Mouse (Mus musculus): ENCODE measurements around the gene Fbll1. TPM values are rescaled to one million over a fixed set of nuclear protein-coding genes. Genes with fewer than 3 reads are reported as not detected.

Gene Fbll1
- total and polyA plus RNA-seq, 2 experiments from 2014 or later: 35.0 to 64.1 TPM

DNA sequence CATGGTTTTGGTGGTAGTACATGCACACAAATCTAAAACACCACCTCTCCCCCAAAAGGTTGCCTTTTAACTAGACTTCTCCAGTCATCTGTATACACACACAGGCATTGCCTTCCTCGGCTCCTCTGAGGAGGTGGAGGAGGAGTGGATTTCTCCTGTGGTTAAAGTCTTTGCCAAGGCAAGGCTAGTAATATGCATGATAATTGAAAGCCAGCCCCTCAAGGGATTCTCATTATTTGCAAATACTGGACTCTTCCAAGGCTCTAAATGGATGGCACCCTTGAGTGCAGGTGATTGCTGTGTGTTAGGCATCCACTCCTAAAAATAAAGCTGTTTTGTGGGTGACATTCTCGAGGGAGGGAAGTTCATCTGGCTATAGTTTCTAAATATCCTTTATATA is 10.2 kb downstream of the Fbll1 start:
- no peak overlapping the region for H3K4me3 ChIP-seq (ENCODE audit: low read length)
- no peak overlapping the region for H3K9ac ChIP-seq (replicated peaks; ENCODE audit: low read length)
- 43% methylated on average over 2 of the region's 2 CpGs for WGBS
- no peak for ATAC-seq
- no peaks in the 10 kb centered on the region for H3K4me1 ChIP-seq (ENCODE audit: insufficient read depth, low read length)
- no peak for DNase-seq (ENCODE audit: low spot score)
- no peaks in the 10 kb centered on the region for H3K27me3 ChIP-seq (ENCODE audit: insufficient read depth, low read length)
- H3K9me3 ChIP-seq (ENCODE audit: low read length): no peaks in the 10 kb centered on the region
- H3K27ac ChIP-seq: no peak overlapping the region
- no peak for TF ChIP-seq CTCF (IDR thresholded peaks at IDR 0.05; ENCODE audit: low read depth)
- H3K4me2 ChIP-seq (ENCODE audit: low read depth, low read length): no peak overlapping the region
- peaks cover 23% of the 10 kb centered on the region; the same call in 1 of the 2 replicates for H3K36me3 ChIP-seq (ENCODE audit: insufficient read depth, low read length)

DNA sequence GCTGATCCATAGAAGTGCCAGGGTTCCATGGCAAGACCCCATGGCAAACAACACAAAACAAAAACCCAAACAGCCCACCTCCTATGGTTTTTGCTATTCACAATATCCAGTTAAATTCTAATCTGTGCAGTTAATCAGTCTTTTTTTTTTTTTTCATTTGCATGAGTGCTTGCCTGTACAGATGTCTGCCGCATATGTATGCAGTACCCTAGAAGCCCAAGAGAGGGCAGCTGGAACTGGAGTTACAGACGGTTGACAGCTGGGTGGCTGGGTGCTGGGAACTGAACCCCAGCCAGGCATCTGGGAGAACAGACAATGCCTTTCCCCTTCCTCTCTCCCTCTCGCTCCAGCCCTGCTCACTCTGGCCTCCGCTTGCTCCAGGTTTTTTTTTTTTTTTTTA is 14.1 kb downstream of the Fbll1 start:
- no peaks in the 10 kb centered on the region for H3K27me3 ChIP-seq (ENCODE audit: insufficient read depth, low read length)
- H3K4me1 ChIP-seq (ENCODE audit: insufficient read depth, low read length): no peaks in the 10 kb centered on the region
- peaks cover 38% of the 10 kb centered on the region for H3K36me3 ChIP-seq (ENCODE audit: insufficient read depth, low read length)
- no peak overlapping the region for H3K4me3 ChIP-seq (ENCODE audit: low read length)
- TF ChIP-seq CTCF (IDR thresholded peaks at IDR 0.05; ENCODE audit: low read depth): peak; percentile 20; the same call in 1 of the 2 replicates
- ATAC-seq (no peak), DNase-seq (ENCODE audit: low spot score) (no peak)
- WGBS: 99% methylated on average over 4 of the region's 4 CpGs
- no peak overlapping the region for H3K4me2 ChIP-seq (ENCODE audit: low read depth, low read length)
- H3K9ac ChIP-seq (replicated peaks; ENCODE audit: low read length): no peak overlapping the region
- H3K9me3 ChIP-seq (ENCODE audit: low read length): no peaks in the 10 kb centered on the region
- no peak overlapping the region for H3K27ac ChIP-seq

DNA sequence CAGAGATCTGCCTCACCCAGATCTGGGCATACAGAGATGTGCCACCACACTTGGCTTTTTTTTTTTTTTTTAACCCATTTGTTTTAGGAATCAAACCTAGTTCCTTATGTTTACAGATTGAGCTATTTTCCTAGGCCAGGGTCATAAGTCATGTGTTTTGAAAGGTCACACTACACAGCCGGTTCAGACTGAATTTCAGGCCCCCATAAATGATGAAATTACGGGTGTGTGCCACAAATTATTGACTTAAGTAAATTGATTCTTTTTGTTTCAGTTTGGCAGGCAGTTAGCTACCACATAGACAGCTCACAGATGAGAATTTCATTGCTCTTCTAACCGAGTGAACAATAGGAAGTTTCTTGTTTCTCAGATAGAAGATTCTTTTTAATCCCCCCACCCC is 14.7 kb downstream of the Fbll1 start:
- no peak overlapping the region for H3K9ac ChIP-seq (replicated peaks; ENCODE audit: low read length)
- no peak overlapping the region for H3K27ac ChIP-seq
- ATAC-seq (no peak), DNase-seq (ENCODE audit: low spot score) (no peak)
- no peaks in the 10 kb centered on the region for H3K4me1 ChIP-seq (ENCODE audit: insufficient read depth, low read length)
- H3K4me2 ChIP-seq (ENCODE audit: low read depth, low read length): no peak overlapping the region
- peaks cover 44% of the 10 kb centered on the region for H3K36me3 ChIP-seq (ENCODE audit: insufficient read depth, low read length)
- WGBS: 93% methylated on average over 3 of the region's 3 CpGs
- H3K9me3 ChIP-seq (ENCODE audit: low read length): no peaks in the 10 kb centered on the region
- no peak overlapping the region for H3K4me3 ChIP-seq (ENCODE audit: low read length)
- no peak for TF ChIP-seq CTCF (IDR thresholded peaks at IDR 0.05; ENCODE audit: low read depth)
- no peaks in the 10 kb centered on the region for H3K27me3 ChIP-seq (ENCODE audit: insufficient read depth, low read length)

DNA sequence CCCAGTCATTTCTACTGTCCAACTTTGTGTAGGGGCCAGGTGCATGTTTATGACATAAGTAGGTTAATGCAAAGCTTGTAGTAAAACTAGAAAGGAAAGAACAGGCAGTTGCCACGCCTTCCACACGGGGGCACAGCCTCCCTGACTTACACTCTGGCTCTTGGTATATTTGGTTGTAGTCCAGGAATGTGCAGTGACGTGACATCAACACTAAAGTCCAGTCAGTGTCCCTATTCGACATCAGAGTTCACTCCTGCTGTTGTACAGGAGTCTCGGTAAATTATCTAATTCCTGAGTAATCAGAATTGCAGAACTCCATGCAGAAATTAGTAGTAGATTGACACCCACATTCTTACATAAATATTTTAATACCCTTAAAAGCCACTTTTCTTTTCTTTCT is 15.6 kb downstream of the Fbll1 start:
- Histone ChIP-seq H3K27me3 (ENCODE audit: insufficient read depth, low read length) (no peaks in the 10 kb centered on the region), H3K36me3 (ENCODE audit: insufficient read depth, low read length) (peaks cover 52% of the 10 kb centered on the region), H3K4me2 (ENCODE audit: low read depth, low read length) (no peak overlapping the region), H3K4me3 (ENCODE audit: low read length) (no peak overlapping the region), H3K9ac (replicated peaks; ENCODE audit: low read length) (no peak overlapping the region), H3K4me1 (ENCODE audit: insufficient read depth, low read length) (no peaks in the 10 kb centered on the region), H3K27ac (no peak overlapping the region), H3K9me3 (ENCODE audit: low read length) (no peaks in the 10 kb centered on the region)
- no peak for DNase-seq (ENCODE audit: low spot score)
- WGBS: 88% methylated on average over 5 of the region's 5 CpGs
- TF ChIP-seq CTCF (IDR thresholded peaks at IDR 0.05; ENCODE audit: low read depth): peak; percentile 33
- ATAC-seq: no peak

DNA sequence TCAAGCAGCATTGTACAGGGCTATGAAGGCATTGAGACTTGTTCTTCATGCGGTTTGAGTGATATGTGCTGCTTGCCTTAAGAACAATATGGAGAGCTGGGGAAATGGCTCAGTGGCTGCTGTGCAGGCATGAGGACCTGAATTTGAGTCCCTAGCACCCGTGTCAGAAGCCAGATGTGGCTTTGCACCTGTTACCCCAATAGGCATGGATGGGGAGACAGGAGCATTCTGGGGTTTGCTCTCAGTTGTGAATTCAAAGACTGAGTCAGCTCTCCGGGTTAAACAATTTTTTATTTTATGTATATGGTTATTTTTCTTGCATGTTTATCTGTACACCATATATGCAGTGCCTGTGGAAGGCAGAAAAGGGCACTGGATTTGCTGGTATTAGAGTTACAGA is 16.2 kb downstream of the Fbll1 start:
- Histone ChIP-seq H3K4me3 (ENCODE audit: low read length) (no peak overlapping the region), H3K9me3 (ENCODE audit: low read length) (no peaks in the 10 kb centered on the region), H3K27ac (no peak overlapping the region), H3K27me3 (ENCODE audit: insufficient read depth, low read length) (no peaks in the 10 kb centered on the region), H3K4me1 (ENCODE audit: insufficient read depth, low read length) (no peaks in the 10 kb centered on the region), H3K4me2 (ENCODE audit: low read depth, low read length) (no peak overlapping the region), H3K36me3 (ENCODE audit: insufficient read depth, low read length) (peaks cover 58% of the 10 kb centered on the region), H3K9ac (replicated peaks; ENCODE audit: low read length) (no peak overlapping the region)
- DNase-seq (ENCODE audit: low spot score): no peak
- 97% methylated on average over 3 of the region's 3 CpGs for WGBS
- no peak for TF ChIP-seq CTCF (IDR thresholded peaks at IDR 0.05; ENCODE audit: low read depth)
- ATAC-seq: no peak

DNA sequence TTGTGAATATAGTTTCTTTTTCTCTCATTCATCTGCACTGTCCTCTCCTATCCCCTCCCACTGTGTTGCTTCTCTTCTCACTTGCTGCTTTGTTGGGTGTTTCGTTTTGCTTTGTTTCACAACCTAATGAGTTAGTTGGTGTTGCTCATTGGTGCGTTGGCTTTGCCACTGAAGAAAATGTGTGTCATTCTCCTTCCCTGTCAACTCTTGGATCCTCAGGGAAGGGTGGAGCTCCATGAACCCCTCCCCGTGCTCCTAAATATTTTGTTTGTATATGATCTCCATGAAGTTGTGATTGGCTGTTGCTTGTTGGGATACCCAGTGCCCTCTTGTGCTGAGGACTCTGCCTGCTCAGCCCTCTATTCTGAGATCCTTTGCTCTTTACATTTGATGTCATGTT is 18.3 kb downstream of the Fbll1 start:
- Histone ChIP-seq H3K9me3 (ENCODE audit: low read length) (no peaks in the 10 kb centered on the region), H3K27ac (no peak overlapping the region), H3K27me3 (ENCODE audit: insufficient read depth, low read length) (no peaks in the 10 kb centered on the region), H3K4me3 (ENCODE audit: low read length) (no peak overlapping the region), H3K36me3 (ENCODE audit: insufficient read depth, low read length) (peaks cover 56% of the 10 kb centered on the region), H3K4me1 (ENCODE audit: insufficient read depth, low read length) (no peaks in the 10 kb centered on the region), H3K9ac (replicated peaks; ENCODE audit: low read length) (no peak overlapping the region), H3K4me2 (ENCODE audit: low read depth, low read length) (no peak overlapping the region)
- 83% methylated on average over 3 of the region's 3 CpGs for WGBS
- DNase-seq (ENCODE audit: low spot score) (no peak), ATAC-seq (no peak)
- TF ChIP-seq CTCF (IDR thresholded peaks at IDR 0.05; ENCODE audit: low read depth): no peak

DNA sequence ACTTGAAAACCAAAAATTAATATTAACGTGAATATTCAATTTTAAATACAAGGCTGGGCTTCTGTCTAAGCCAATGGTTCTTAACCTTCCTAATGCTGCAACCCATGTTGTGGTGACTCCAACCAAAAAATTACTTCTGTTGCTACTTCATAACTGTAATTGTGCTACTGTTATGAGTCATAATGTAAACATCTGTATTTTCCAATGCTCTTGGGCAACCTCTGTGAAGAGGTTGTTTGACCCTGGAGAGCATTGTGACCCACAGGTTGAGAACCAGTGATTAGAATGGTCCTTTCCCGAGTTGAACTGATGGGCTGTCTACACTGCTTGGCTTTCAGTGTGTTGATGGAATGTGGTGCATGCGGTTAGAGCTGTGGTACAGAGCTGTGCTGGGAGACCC is 22.2 kb downstream of the Fbll1 start:
- 90% methylated on average over 3 of the region's 3 CpGs for WGBS
- Histone ChIP-seq H3K4me3 (ENCODE audit: low read length) (no peak overlapping the region), H3K27me3 (ENCODE audit: insufficient read depth, low read length) (no peaks in the 10 kb centered on the region), H3K4me1 (ENCODE audit: insufficient read depth, low read length) (no peaks in the 10 kb centered on the region), H3K27ac (no peak overlapping the region), H3K36me3 (ENCODE audit: insufficient read depth, low read length) (peaks cover 20% of the 10 kb centered on the region), H3K4me2 (ENCODE audit: low read depth, low read length) (no peak overlapping the region), H3K9me3 (ENCODE audit: low read length) (no peaks in the 10 kb centered on the region), H3K9ac (replicated peaks; ENCODE audit: low read length) (no peak overlapping the region)
- ATAC-seq (no peak), DNase-seq (ENCODE audit: low spot score) (no peak)
- no peak for TF ChIP-seq CTCF (IDR thresholded peaks at IDR 0.05; ENCODE audit: low read depth)

Measured in hindbrain, postnatal 0 days (tissue).